Mouse (Mus musculus) adipose tissue, adult 10 weeks (tissue): Measurements from ENCODE around the gene Tbce. TPM values are rescaled to one million over a fixed set of nuclear protein-coding genes. Genes with fewer than 3 reads are reported as not detected.

Experiments
- polyA plus RNA-seq: library from polyadenylated mRNA; stranded (reverse); fragments of 350-450 nt; fragmentation: Illumina TruSeq; extraction: RNeasy Lipid Tissue Mini Kit (QIAGEN cat#74804); gene quantifications from one replicate; pipeline ENCODE4 v1.2.3, GENCODE M21; 2014; ENCODE audit warnings: low read depth, low replicate concordance

Tbce gene
- 61.9 TPM for polyA plus RNA-seq

DNA sequence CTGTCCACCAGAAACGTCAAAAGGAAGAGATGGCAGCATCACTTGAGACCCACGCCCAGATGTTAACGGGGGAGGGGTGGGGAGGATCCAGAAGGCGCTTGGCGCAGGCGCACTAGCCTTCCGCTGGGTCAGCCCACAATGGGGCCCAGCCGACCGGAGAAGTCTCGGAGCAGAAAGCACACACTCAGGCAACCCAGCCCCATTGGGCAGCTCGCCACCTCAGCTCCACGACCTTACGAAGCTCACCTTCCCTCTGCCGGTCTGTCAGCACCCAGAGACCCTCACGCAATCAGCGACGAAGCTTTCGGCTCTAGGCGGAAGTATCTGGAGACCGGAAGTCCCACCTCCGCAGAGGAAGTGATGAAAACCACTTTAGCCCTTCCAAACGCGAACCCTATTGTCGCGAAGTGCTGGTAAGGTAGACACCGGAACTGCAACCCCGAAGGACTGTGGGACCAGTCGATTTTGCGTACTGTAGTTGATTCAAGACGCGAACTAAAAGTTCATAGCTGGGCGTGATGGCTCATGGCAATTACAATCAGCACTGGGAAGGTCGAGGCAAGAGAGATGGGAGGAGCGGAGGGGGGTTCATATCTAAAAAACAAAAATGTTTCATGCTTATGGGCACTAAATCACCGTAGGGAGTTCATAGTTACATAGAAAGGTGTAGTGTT lies at the start of gene Tbce:
TSS of gene Tbce (minus strand) at position 347 of the 674 bp plus-strand sequence.

DNA sequence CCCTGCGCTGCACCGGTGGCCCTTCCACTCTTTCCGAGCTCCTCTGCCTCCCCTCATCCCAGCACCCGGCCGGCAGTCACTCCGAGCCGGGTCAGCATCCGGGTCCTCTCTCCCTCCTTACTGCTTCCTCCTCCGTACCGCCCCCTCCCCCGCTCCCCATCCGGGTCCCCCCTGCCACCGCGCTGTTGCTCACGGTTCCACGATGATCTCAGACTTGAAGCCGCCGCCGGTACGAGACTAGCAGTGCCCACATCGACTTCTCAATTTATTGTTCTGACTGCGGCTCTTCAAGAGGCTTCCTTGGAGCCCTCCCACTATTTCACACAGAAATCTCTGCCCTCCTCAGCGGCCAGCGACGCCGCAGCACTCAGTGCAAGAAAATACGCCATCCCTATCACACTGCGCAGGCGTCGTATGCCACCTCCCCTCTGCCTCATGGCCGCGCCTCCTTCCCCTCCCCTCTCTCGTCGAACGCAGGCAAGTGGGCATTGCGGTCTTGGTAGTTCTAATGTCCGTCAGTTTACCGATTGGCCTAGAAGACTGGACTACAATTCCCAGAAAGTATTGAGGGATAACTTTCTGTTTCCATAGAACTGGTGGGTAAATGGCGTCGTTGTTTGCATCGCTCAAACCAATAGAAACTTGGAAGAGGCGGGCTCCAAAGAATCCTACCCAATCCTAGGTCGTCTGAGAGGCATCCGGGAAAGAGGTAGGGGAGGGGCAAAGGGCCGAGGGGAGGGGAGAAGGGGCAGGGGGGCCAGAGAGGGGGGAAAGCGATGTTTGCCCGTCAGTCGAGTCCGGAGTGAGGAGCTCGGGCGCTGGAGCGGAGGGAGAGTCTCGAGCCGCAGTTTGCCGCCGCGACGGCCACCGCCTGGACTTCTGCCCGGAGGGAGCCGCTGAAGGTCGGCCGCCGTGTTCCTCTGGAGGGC lies 23.8 kb upstream of the Tbce start, which contains the start of the genes Arid4b and Ggps1:
TSS of gene Arid4b (plus strand) at position 220 of the 929 bp plus-strand sequence.
TSS of gene Ggps1 (minus strand) at position 476 of the 929 bp plus-strand sequence.

DNA sequence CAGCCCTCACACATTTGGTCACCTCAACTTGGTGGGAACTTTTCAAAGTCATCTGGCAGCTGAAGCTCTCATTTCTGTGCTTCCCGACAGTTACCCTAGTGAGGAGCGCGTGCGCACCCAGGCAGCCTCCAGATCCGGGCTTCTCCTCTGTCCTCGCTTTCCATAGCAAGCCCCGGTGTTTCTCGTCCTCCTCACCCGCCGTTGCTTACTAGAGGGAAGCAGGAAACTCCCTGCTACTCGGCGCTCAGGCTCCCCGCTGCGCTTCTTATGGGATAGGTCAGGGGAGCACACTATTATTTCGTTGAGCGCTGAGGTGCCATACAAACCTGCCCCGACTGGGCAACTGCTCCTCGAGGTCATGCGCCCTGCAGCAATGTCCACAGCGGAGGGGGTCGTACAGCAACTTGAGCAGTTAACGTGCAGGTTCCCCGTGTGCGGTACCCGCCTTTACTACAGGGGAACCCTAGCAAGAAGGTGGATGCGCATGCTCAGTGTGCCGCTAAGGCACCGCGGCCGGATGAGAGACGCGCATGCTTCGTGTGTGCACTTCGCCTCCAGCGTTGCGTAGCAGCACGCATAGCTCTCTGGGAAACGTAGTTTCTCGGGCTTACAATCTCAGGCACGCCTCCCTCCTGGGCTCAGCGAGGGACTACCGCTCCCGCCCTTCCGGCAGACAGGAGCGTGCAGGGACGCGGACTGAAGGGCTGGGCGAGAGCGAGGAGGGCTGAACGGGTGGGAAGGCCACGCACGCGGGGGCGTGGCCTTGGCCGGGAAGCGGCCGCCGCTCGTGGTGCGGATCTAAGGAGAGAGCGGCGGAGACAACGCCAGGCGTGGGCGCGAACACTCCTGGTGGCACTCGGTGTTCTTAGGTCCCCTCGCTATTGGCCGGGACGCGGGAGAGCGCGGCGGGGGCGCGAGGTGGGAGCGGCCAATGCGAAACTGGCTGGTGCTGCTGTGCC lies 85.3 kb downstream of the Tbce start, which contains the start of gene B3galnt2:
TSS of gene B3galnt2 (plus strand) at position 596 of the 959 bp plus-strand sequence.

Other genes with a start within 250 kb of the Tbce start
- gene B3galnt2, start 85.2 kb downstream of the Tbce start, polyA plus RNA-seq, result 23.7 TPM
- gene Arid4b, start 23.6 kb upstream of the Tbce start, polyA plus RNA-seq, result 20.0 TPM
- gene Ggps1, start 23.9 kb upstream of the Tbce start, polyA plus RNA-seq, result 32.3 TPM